Mouse (Mus musculus) liver, embryonic 14.5 days (tissue): ENCODE measurements around the gene Decr2.

Experiments used
- CTCF ChIP-seq: IDR thresholded peaks from 2 replicates; pipeline ENCODE4 v1.5.1; 2016; ENCODE audit warnings: antibody characterized with exemption, low read depth, control low read depth
- EP300 ChIP-seq: IDR thresholded peaks from 2 replicates; pipeline ENCODE4 v1.6.1; 2016; ENCODE audit warnings: antibody characterized with exemption, low read depth

- TF ChIP-seq CTCF (no peak), EP300 (no peak)
Measured at GRCm38 (mm10) chr17:26068024-26068830, 21.9 kb downstream of the Decr2 start.
